In genomic region chr2:52489840-52490239, GRCm38 (mm10) we compare ENCODE assay signal across 15 mouse cellular contexts.
"Had no signal": no experiment of that assay in that cellular context is flagged by ENCODE, and none has a peak within 500 bp of the region (broad histone marks: within the 10 kb centered on the region; RNA-seq: fewer than 3 reads in every experiment).

No protein-coding gene starts in this region.

- DNase-seq: kidney, postnatal 14 days; left cerebral cortex, postnatal 4 days; lung, embryonic 14.5 days; lung, postnatal 10 days; lung, postnatal 4 days; right cerebral cortex, adult 18-20 months; thymus, adult 2 months; thymus, postnatal 25 days had no signal

- H3K27ac ChIP-seq: limb, embryonic 15.5 days; liver, embryonic 12.5 days; midbrain, embryonic 10.5 days; neural tube, embryonic 13.5 days; stomach, embryonic 15.5 days had no signal

- H3K4me2 ChIP-seq: limb, embryonic 15.5 days; liver, embryonic 12.5 days; lung, embryonic 14.5 days; neural tube, embryonic 13.5 days; stomach, embryonic 15.5 days had no signal

- H3K9me3 ChIP-seq: limb, embryonic 15.5 days; liver, embryonic 12.5 days; midbrain, embryonic 10.5 days; neural tube, embryonic 13.5 days; stomach, embryonic 15.5 days had no signal

- H3K4me3 ChIP-seq: limb, embryonic 15.5 days; liver, embryonic 12.5 days; midbrain, embryonic 10.5 days; neural tube, embryonic 13.5 days; stomach, embryonic 15.5 days had no signal

- H3K36me3 ChIP-seq: limb, embryonic 15.5 days; liver, embryonic 12.5 days; midbrain, embryonic 10.5 days; neural tube, embryonic 13.5 days; stomach, embryonic 15.5 days had no signal

- ATAC-seq: intestine, embryonic 16.5 days; liver, embryonic 12.5 days; midbrain, embryonic 16.5 days had no signal

- H3K4me1 ChIP-seq: limb, embryonic 15.5 days; liver, embryonic 12.5 days; midbrain, embryonic 10.5 days; stomach, embryonic 15.5 days had no signal

- H3K9ac ChIP-seq: limb, embryonic 15.5 days; liver, embryonic 12.5 days; lung, embryonic 14.5 days; neural tube, embryonic 13.5 days; stomach, embryonic 15.5 days had no signal

- H3K27me3 ChIP-seq: limb, embryonic 15.5 days; liver, embryonic 12.5 days; neural tube, embryonic 13.5 days; stomach, embryonic 15.5 days had no signal
